ENCODE assay signal across 13 mouse cellular contexts in the genomic region with DNA sequence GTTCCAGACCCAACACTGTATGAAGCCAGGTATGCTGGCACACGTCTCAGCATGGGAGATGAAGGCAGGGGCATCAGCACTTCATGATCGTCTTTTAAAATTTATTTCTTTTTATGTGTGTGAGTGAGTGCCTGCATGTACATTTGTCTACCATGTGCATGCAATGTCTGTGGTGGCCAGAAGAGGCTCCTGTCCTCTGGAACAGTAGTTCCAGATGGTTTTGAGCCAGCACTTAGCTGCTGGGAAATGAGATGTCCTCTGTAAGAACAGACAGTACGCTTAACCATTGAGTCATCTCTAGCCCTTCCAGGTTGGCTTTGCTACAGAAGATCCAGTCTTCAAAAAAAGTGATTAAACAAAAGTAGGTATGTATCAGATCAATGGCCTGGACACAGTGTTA. TPM values are rescaled to one million over a fixed set of nuclear protein-coding genes. Genes with fewer than 3 reads are reported as not detected.
DNase-seq lines count a peak whose midpoint lies in the region; ATAC-seq and TF ChIP-seq lines count a peak whose summit lies in the region.
"Had no signal": no experiment of that assay in that cellular context is flagged by ENCODE, and none has a peak within 500 bp of the region (broad histone marks: within the 10 kb centered on the region; RNA-seq: fewer than 3 reads in every experiment).

No protein-coding gene starts in this region.

- H3K4me2 ChIP-seq in forebrain, postnatal 0 days (ENCODE audit: low read depth) = no peak overlapping the region
- H3K4me2 ChIP-seq in forebrain, embryonic 13.5 days = no peak overlapping the region
- H3K4me2 ChIP-seq in liver, embryonic 14.5 days (ENCODE audit: low read depth) = no peak overlapping the region
- H3K4me2 ChIP-seq: hindbrain, embryonic 13.5 days; liver, embryonic 12.5 days had no signal

- no peaks in the 10 kb centered on the region for H3K9me3 ChIP-seq in forebrain, postnatal 0 days (ENCODE audit: low read length)
- H3K9me3 ChIP-seq in forebrain, embryonic 13.5 days (replicated peaks) = no peaks in the 10 kb centered on the region
- H3K9me3 ChIP-seq in liver, embryonic 14.5 days (ENCODE audit: control insufficient read depth, low read length) = no peaks in the 10 kb centered on the region
- H3K9me3 ChIP-seq: hindbrain, embryonic 13.5 days; liver, embryonic 12.5 days; megakaryocyte, embryonic 14.5 days had no signal

- no peak for DNase-seq in forebrain, postnatal 0 days
- DNase-seq in liver, embryonic 14.5 days (ENCODE audit: low read depth in 3 of 3, low spot score in 3 of 3) = no peak
- DNase-seq in liver = no peak
- DNase-seq in 3134 (ENCODE audit: extremely low read depth, insufficient read length, low spot score) = peak; percentile 42
- peak; percentile 13 for DNase-seq in R1 (ENCODE audit: low read depth, low spot score)
- DNase-seq in right cerebral cortex, postnatal 36 days (ENCODE audit: low spot score in 2 of 2) = no peak
- no peak for DNase-seq in urinary bladder, postnatal 25 days (ENCODE audit: low spot score)
- DNase-seq: cerebellum, adult 11-12 months; gastrocnemius, postnatal 36 days had no signal

- H3K27me3 ChIP-seq in forebrain, postnatal 0 days (ENCODE audit: insufficient read depth, low read length) = no peaks in the 10 kb centered on the region
- no peaks in the 10 kb centered on the region for H3K27me3 ChIP-seq in forebrain, embryonic 13.5 days
- peaks cover 2% of the 10 kb centered on the region; the same call in 1 of the 2 replicates for H3K27me3 ChIP-seq in liver, embryonic 14.5 days (ENCODE audit: control insufficient read depth, insufficient read depth, low read length)
- H3K27me3 ChIP-seq: hindbrain, embryonic 13.5 days; liver, embryonic 12.5 days; megakaryocyte, embryonic 14.5 days had no signal

- H3K4me1 ChIP-seq in forebrain, postnatal 0 days (ENCODE audit: insufficient read depth) = peaks cover 10% of the 10 kb centered on the region
- peaks cover 16% of the 10 kb centered on the region for H3K4me1 ChIP-seq in forebrain, embryonic 13.5 days
- peaks cover 8 to 13% of the 10 kb centered on the region in 2 experiments for H3K4me1 ChIP-seq in liver, embryonic 14.5 days (replicated peaks; ENCODE audit: control insufficient read depth in 2 of 2, insufficient read depth in 2 of 2, low read length in 1 of 2)

- ATAC-seq in forebrain, postnatal 0 days = no peak
- ATAC-seq in forebrain, embryonic 13.5 days = no peak
- ATAC-seq in liver, embryonic 14.5 days (ENCODE audit: insufficient read depth) = no peak
- ATAC-seq: liver, embryonic 12.5 days had no signal

- H3K27ac ChIP-seq in forebrain, postnatal 0 days (ENCODE audit: low read depth, low read length) = no peak overlapping the region
- no peak overlapping the region for H3K27ac ChIP-seq in forebrain, embryonic 13.5 days
- no peak overlapping the region for H3K27ac ChIP-seq in liver, embryonic 14.5 days
- H3K27ac ChIP-seq: hindbrain, embryonic 13.5 days; liver, embryonic 12.5 days had no signal

- 93% methylated on average over 3 of the region's 3 CpGs for WGBS in forebrain, postnatal 0 days
- 91% methylated on average over 3 of the region's 3 CpGs for WGBS in forebrain, embryonic 13.5 days
- 79% methylated on average over 3 of the region's 3 CpGs for WGBS in liver, embryonic 14.5 days (ENCODE audit: insufficient replicate concordance)

- 0 out of 2 replicates have a peak, but pooled peaks have one; percentile 21 for TF ChIP-seq CTCF in forebrain, postnatal 0 days (IDR thresholded peaks at IDR 0.05; ENCODE audit: low read depth)
- peak; percentile 50 for TF ChIP-seq CTCF in liver, embryonic 14.5 days (IDR thresholded peaks at IDR 0.05; ENCODE audit: low read depth)

- peaks cover 6% of the 10 kb centered on the region; the same call in 1 of the 2 replicates for H3K36me3 ChIP-seq in forebrain, postnatal 0 days (ENCODE audit: insufficient read depth)
- H3K36me3 ChIP-seq in forebrain, embryonic 13.5 days (ENCODE audit: poor library complexity, severe bottlenecking) = peaks cover 10% of the 10 kb centered on the region
- peaks cover 2% of the 10 kb centered on the region for H3K36me3 ChIP-seq in liver, embryonic 14.5 days (replicated peaks; ENCODE audit: control insufficient read depth, insufficient read depth, low read depth)

- no peak overlapping the region for H3K4me3 ChIP-seq in forebrain, postnatal 0 days (ENCODE audit: low read depth, low read length)
- no peak overlapping the region for H3K4me3 ChIP-seq in forebrain, embryonic 13.5 days
- no peak overlapping the region for H3K4me3 ChIP-seq in liver, embryonic 14.5 days (ENCODE audit: insufficient read depth in 1 of 2, low read depth in 2 of 2, low read length in 2 of 2)
- H3K4me3 ChIP-seq: hindbrain, embryonic 13.5 days; liver, embryonic 12.5 days; megakaryocyte, embryonic 14.5 days had no signal

- no peak overlapping the region for H3K9ac ChIP-seq in forebrain, postnatal 0 days
- no peak overlapping the region for H3K9ac ChIP-seq in forebrain, embryonic 13.5 days
- no peak overlapping the region for H3K9ac ChIP-seq in liver, embryonic 14.5 days (replicated peaks)
- H3K9ac ChIP-seq: hindbrain, embryonic 13.5 days; liver, embryonic 12.5 days had no signal

- TF ChIP-seq EP300 in liver, embryonic 14.5 days (IDR thresholded peaks at IDR 0.05; ENCODE audit: low read depth) = no peak

RNA-seq across cellular contexts. Expression of a gene that starts 26.9 kb away (rescaled TPM):
- total RNA-seq in forebrain, postnatal 0 days (2014; rRNA removed) = 6.1 and 7.6 TPM in 2 replicates
- 8.1 and 8.6 TPM in 2 replicates for polyA plus RNA-seq in forebrain, postnatal 0 days (2015; fragmentation: Nextera tagmentation; extraction: Ambion mirVana)
- polyA plus RNA-seq in forebrain, embryonic 13.5 days (2015; fragmentation: Nextera tagmentation; extraction: Ambion mirVana) = 80.5 and 82.5 TPM in 2 replicates
- 24.3 and 45.1 TPM in 2 replicates for polyA plus RNA-seq in liver, embryonic 14.5 days (2012; rRNA removed)
- 88.3 and 88.4 TPM in 2 replicates for polyA plus RNA-seq in liver, embryonic 14.5 days (2014; fragmentation: Nextera tagmentation; extraction: Ambion mirVana)

RNA-seq across cellular contexts. Expression of a gene that starts 27.0 kb away (rescaled TPM):
- 2.8 and 5.4 TPM in 2 replicates for total RNA-seq in forebrain, postnatal 0 days (2014; rRNA removed)
- polyA plus RNA-seq in forebrain, postnatal 0 days (2015; fragmentation: Nextera tagmentation; extraction: Ambion mirVana) = 3.1 and 4.5 TPM in 2 replicates
- polyA plus RNA-seq in forebrain, embryonic 13.5 days (2015; fragmentation: Nextera tagmentation; extraction: Ambion mirVana) = 26.3 and 27.6 TPM in 2 replicates
- polyA plus RNA-seq in liver, embryonic 14.5 days (2012; rRNA removed) = 22.6 and 23.9 TPM in 2 replicates
- polyA plus RNA-seq in liver, embryonic 14.5 days (2014; fragmentation: Nextera tagmentation; extraction: Ambion mirVana) = 30.1 and 37.8 TPM in 2 replicates

RNA-seq across cellular contexts. Expression of a gene that starts 43.8 kb away (rescaled TPM):
- 53.9 and 69.8 TPM in 2 replicates for total RNA-seq in forebrain, postnatal 0 days (2014; rRNA removed)
- polyA plus RNA-seq in forebrain, postnatal 0 days (2015; fragmentation: Nextera tagmentation; extraction: Ambion mirVana) = 52.3 and 58.9 TPM in 2 replicates
- 65.7 and 69.6 TPM in 2 replicates for polyA plus RNA-seq in forebrain, embryonic 13.5 days (2015; fragmentation: Nextera tagmentation; extraction: Ambion mirVana)
- polyA plus RNA-seq in liver, embryonic 14.5 days (2012; rRNA removed) = 28.1 and 31.3 TPM in 2 replicates
- 47.5 and 49.3 TPM in 2 replicates for polyA plus RNA-seq in liver, embryonic 14.5 days (2014; fragmentation: Nextera tagmentation; extraction: Ambion mirVana)

RNA-seq across cellular contexts. Expression of a gene that starts 43.8 kb away (rescaled TPM):
- total RNA-seq in forebrain, postnatal 0 days (2014; rRNA removed) = 0.77 and 0.81 TPM in 2 replicates
- polyA plus RNA-seq in forebrain, postnatal 0 days (2015; fragmentation: Nextera tagmentation; extraction: Ambion mirVana) = 0.42 and 0.73 TPM in 2 replicates
- polyA plus RNA-seq in forebrain, embryonic 13.5 days (2015; fragmentation: Nextera tagmentation; extraction: Ambion mirVana) = 0.34 and 0.59 TPM in 2 replicates
- 0.11 and 0.12 TPM in 2 replicates for polyA plus RNA-seq in liver, embryonic 14.5 days (2012; rRNA removed)
- polyA plus RNA-seq in liver, embryonic 14.5 days (2014; fragmentation: Nextera tagmentation; extraction: Ambion mirVana) = 0.14 and 0.15 TPM in 2 replicates

Comparison
In these comparisons a context has a peak if more than half of its experiments do, and no peak if none do; other contexts are left out.
1. DNase-seq: peak in 3134 (single experiment) and R1 (single experiment); none in forebrain, postnatal 0 days (single experiment), liver, embryonic 14.5 days (0 of 3), liver (single experiment), right cerebral cortex, postnatal 36 days (0 of 2) and urinary bladder, postnatal 25 days (single experiment).